Mouse (Mus musculus): ENCODE measurements around the gene Hagh. TPM values are rescaled to one million over a fixed set of nuclear protein-coding genes. Genes with fewer than 3 reads are reported as not detected.
A peak's percentile ranks its signal among the peaks of the same experiment; 100 is the strongest.

Hagh gene
- total and polyA plus RNA-seq, 2 experiments = 855 to 900 TPM

GRCm38 (mm10) chr17:24817503-24817902 is 22.4 kb upstream of the Hagh start:
- TF ChIP-seq CTCF (IDR thresholded peaks at IDR 0.05; ENCODE audit: low read depth, low read length) = peak; percentile 20; the same call in 1 of the 2 replicates
- TF ChIP-seq POLR2A (IDR thresholded peaks at IDR 0.05; ENCODE audit: extremely low read depth, insufficient read depth, low read length) = no peak

GRCm38 (mm10) chr17:24818172-24818571 is 21.8 kb upstream of the Hagh start:
- 12% methylated on average over 6 of the region's 6 CpGs for WGBS
- Histone ChIP-seq H3K79me2 (ENCODE audit: control insufficient read depth, insufficient read depth, low read length) (no peaks in the 10 kb centered on the region), H3K27ac (replicated peaks; ENCODE audit: insufficient read depth, low read depth, low read length) (peak overlapping the region; percentile 66), H3K9ac (ENCODE audit: low read depth, low read length) (peak overlapping the region; percentile 32; the same call in 1 of the 2 replicates), H3K4me1 (ENCODE audit: control insufficient read depth, insufficient read depth, low read length) (peaks cover 31% of the 10 kb centered on the region), H3K4me3 (ENCODE audit: insufficient read depth, low read depth, low read length) (no peak overlapping the region), H3K36me3 (ENCODE audit: control insufficient read depth, insufficient read depth, low read length) (no peaks in the 10 kb centered on the region), H3K27me3 (ENCODE audit: control insufficient read depth, insufficient read depth, low read length) (no peaks in the 10 kb centered on the region)
- peak; percentile 54 for DNase-seq (ENCODE audit: extremely low read depth, low read depth, low spot score)
- no peak for TF ChIP-seq CTCF (IDR thresholded peaks at IDR 0.05; ENCODE audit: low read depth, low read length)
- no peak for TF ChIP-seq POLR2A (IDR thresholded peaks at IDR 0.05; ENCODE audit: extremely low read depth, insufficient read depth, low read length)

More at GRCm38 (mm10) chr17:24817503-24817902, 22.4 kb upstream of the Hagh start:
- Histone ChIP-seq H3K79me2 (ENCODE audit: control insufficient read depth, insufficient read depth, low read length) (no peaks in the 10 kb centered on the region), H3K4me1 (ENCODE audit: control insufficient read depth, insufficient read depth, low read length) (peaks cover 29% of the 10 kb centered on the region), H3K27ac (replicated peaks; ENCODE audit: insufficient read depth, low read depth, low read length) (peak overlapping the region; percentile 78), H3K36me3 (ENCODE audit: control insufficient read depth, insufficient read depth, low read length) (no peaks in the 10 kb centered on the region), H3K27me3 (ENCODE audit: control insufficient read depth, insufficient read depth, low read length) (no peaks in the 10 kb centered on the region), H3K9ac (ENCODE audit: low read depth, low read length) (peak overlapping the region; percentile 36; the same call in 1 of the 2 replicates), H3K4me3 (ENCODE audit: insufficient read depth, low read depth, low read length) (no peak overlapping the region)
- 12% methylated on average over 1 of the region's 1 CpGs for WGBS
- peak; percentile 61 for DNase-seq (ENCODE audit: extremely low read depth, low read depth, low spot score)

DNA sequence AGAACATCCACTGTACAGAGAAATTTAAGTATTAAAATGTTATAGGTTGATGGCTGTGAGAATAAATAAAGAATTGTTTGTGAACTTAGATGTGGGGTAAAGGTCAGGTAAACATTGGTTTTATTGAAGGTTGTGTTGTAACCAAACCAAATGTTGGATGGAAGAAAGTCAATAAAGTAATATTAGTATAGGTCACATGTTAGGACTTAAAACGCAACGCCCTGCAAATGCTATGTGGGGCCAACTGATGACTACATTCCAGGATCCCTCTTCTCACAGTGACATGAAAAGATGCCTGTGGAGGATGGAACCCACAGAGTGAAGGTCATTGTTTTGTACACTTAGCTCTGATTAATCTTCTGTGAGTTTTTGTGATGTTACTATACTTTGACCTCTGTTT is 20.5 kb upstream of the Hagh start:
- peak; percentile 99 for DNase-seq (ENCODE audit: extremely low read depth, low read depth, low spot score)
- Histone ChIP-seq H3K9ac (ENCODE audit: low read depth, low read length) (no peak overlapping the region), H3K27me3 (ENCODE audit: control insufficient read depth, insufficient read depth, low read length) (no peaks in the 10 kb centered on the region), H3K27ac (replicated peaks; ENCODE audit: insufficient read depth, low read depth, low read length) (no peak overlapping the region; the same call in 1 of the 2 replicates), H3K36me3 (ENCODE audit: control insufficient read depth, insufficient read depth, low read length) (no peaks in the 10 kb centered on the region), H3K79me2 (ENCODE audit: control insufficient read depth, insufficient read depth, low read length) (no peaks in the 10 kb centered on the region), H3K4me1 (ENCODE audit: control insufficient read depth, insufficient read depth, low read length) (peaks cover 31% of the 10 kb centered on the region), H3K4me3 (ENCODE audit: insufficient read depth, low read depth, low read length) (no peak overlapping the region)
- no peak for TF ChIP-seq CTCF (IDR thresholded peaks at IDR 0.05; ENCODE audit: low read depth, low read length)
- TF ChIP-seq POLR2A (IDR thresholded peaks at IDR 0.05; ENCODE audit: extremely low read depth, insufficient read depth, low read length) = no peak
- 16% methylated on average over 2 of the region's 2 CpGs for whole genome bisulfite sequencing

- Histone ChIP-seq H3K27ac (replicated peaks; ENCODE audit: insufficient read depth, low read depth, low read length) (peak overlapping the region; percentile 98), H3K9ac (ENCODE audit: low read depth, low read length) (peak overlapping the region; percentile 73), H3K27me3 (ENCODE audit: control insufficient read depth, insufficient read depth, low read length) (no peaks in the 10 kb centered on the region), H3K4me3 (ENCODE audit: insufficient read depth, low read depth, low read length) (peak overlapping the region; percentile 11; the same call in 1 of the 2 replicates), H3K79me2 (ENCODE audit: control insufficient read depth, insufficient read depth, low read length) (no peaks in the 10 kb centered on the region), H3K36me3 (ENCODE audit: control insufficient read depth, insufficient read depth, low read length) (no peaks in the 10 kb centered on the region), H3K4me1 (ENCODE audit: control insufficient read depth, insufficient read depth, low read length) (peaks cover 31% of the 10 kb centered on the region)
- WGBS = 11% methylated on average over 3 of the region's 3 CpGs
- peak; percentile 99 for DNase-seq (ENCODE audit: extremely low read depth, low read depth, low spot score)
- TF ChIP-seq POLR2A (IDR thresholded peaks at IDR 0.05; ENCODE audit: extremely low read depth, insufficient read depth, low read length) = no peak
- TF ChIP-seq CTCF (IDR thresholded peaks at IDR 0.05; ENCODE audit: low read depth, low read length) = no peak
Measured at GRCm38 (mm10) chr17:24821351-24822280, 18.3 kb upstream of the Hagh start.

GRCm38 (mm10) chr17:24840341-24840740 is 398 bp downstream of the Hagh start:
- 60% methylated on average over 5 of the region's 5 CpGs for WGBS
- TF ChIP-seq POLR2A (IDR thresholded peaks at IDR 0.05; ENCODE audit: extremely low read depth, insufficient read depth, low read length) = no peak
- TF ChIP-seq CTCF (IDR thresholded peaks at IDR 0.05; ENCODE audit: low read depth, low read length) = no peak
- DNase-seq (ENCODE audit: extremely low read depth, low read depth, low spot score) = no peak

More at GRCm38 (mm10) chr17:24840341-24840740, 398 bp downstream of the Hagh start:
- no peak overlapping the region for H3K4me3 ChIP-seq (ENCODE audit: insufficient read depth, low read depth, low read length)
- H3K9ac ChIP-seq (ENCODE audit: low read depth, low read length) = no peak overlapping the region
- no peak overlapping the region for H3K27ac ChIP-seq (replicated peaks; ENCODE audit: insufficient read depth, low read depth, low read length)
- no peaks in the 10 kb centered on the region; the same call in 1 of the 2 replicates for H3K79me2 ChIP-seq (ENCODE audit: control insufficient read depth, insufficient read depth, low read length)
- H3K4me1 ChIP-seq (ENCODE audit: control insufficient read depth, insufficient read depth, low read length) = peaks cover 2% of the 10 kb centered on the region; the same call in 1 of the 2 replicates
- no peaks in the 10 kb centered on the region for H3K27me3 ChIP-seq (ENCODE audit: control insufficient read depth, insufficient read depth, low read length)
- H3K36me3 ChIP-seq (ENCODE audit: control insufficient read depth, insufficient read depth, low read length) = peaks cover 2% of the 10 kb centered on the region; the same call in 1 of the 2 replicates

All from liver, adult 2 months (tissue).